Mouse (Mus musculus) hindbrain, postnatal 0 days (tissue): ENCODE results near the gene Slc25a19. TPM values are rescaled to one million over a fixed set of nuclear protein-coding genes. Genes with fewer than 3 reads are reported as not detected.

Experiments used
- ATAC-seq: fragments of 200-750 bp; cut with Nextera tagmentation; 2 replicates; pipeline ENCODE4 v1.8.0; 2017; ENCODE audit warnings: mild to moderate bottlenecking, moderate TSS enrichment, moderate library complexity
- DNase-seq: peaks from one replicate; pipeline ENCODE4 v3.0.0-alpha.2; 2015; ENCODE audit warnings: low spot score
- H3K27ac ChIP-seq: fragments of 300-500 bp; sonication (generic); 2 replicates; pipeline ENCODE4 v1.5.1; 2014; ENCODE audit warnings: mild to moderate bottlenecking
- H3K27me3 ChIP-seq: fragments of 300-500 bp; sonication (generic); 2 replicates; pipeline ENCODE4 v1.6.1; 2014; ENCODE audit warnings: low read length, mixed read lengths; ENCODE audit not compliant: insufficient read depth
- H3K36me3 ChIP-seq: fragments of 300-500 bp; sonication (generic); 2 replicates; pipeline ENCODE4 v1.6.1; 2014; ENCODE audit warnings: low read length, mixed read lengths; ENCODE audit not compliant: insufficient read depth
- H3K4me1 ChIP-seq: fragments of 300-500 bp; sonication (generic); 2 replicates; pipeline ENCODE4 v1.6.1; 2014; ENCODE audit warnings: antibody characterized with exemption, low read length, mixed read lengths; ENCODE audit not compliant: insufficient read depth
- H3K4me2 ChIP-seq: fragments of 300-500 bp; sonication (generic); 2 replicates; pipeline ENCODE4 v1.6.1; 2014; ENCODE audit warnings: low read depth, mild to moderate bottlenecking, low read length, moderate library complexity, mixed read lengths
- H3K4me3 ChIP-seq: fragments of 300-500 bp; sonication (generic); 2 replicates; pipeline ENCODE4 v1.5.1; 2014; ENCODE audit warnings: low read length
- H3K9ac ChIP-seq: fragments of 300-500 bp; sonication (generic); replicated peaks from 2 replicates; pipeline ENCODE4 v1.6.1; 2014; ENCODE audit warnings: mild to moderate bottlenecking, low read length, moderate library complexity, mixed read lengths
- H3K9me3 ChIP-seq: fragments of 300-500 bp; sonication (generic); 2 replicates; pipeline ENCODE4 v1.6.1; 2016; ENCODE audit warnings: low read length, mixed read lengths
- CTCF ChIP-seq: IDR thresholded peaks from 2 replicates; pipeline ENCODE4 v1.5.1; 2016; ENCODE audit warnings: antibody characterized with exemption, control low read depth, low read depth
- WGBS: fragments of 180-500 bp; shearing (Covaris S2); extraction: QIAGEN DNeasy Blood & Tissue Kit; methylation state at CpG from one replicate; pipeline ENCODE4 v1.1.7; 2014; 5-methylcytosine and 5-hydroxymethylcytosine counted together
- polyA plus RNA-seq: library from polyadenylated mRNA; unstranded; fragments of >200 nt; fragmentation: Nextera tagmentation; extraction: Ambion mirVana; gene quantifications from 2 replicates; pipeline ENCODE4 v1.2.1, GENCODE M21; 2015
- total RNA-seq: library from RNA; depleted of rRNA; stranded (reverse); fragments of >200 nt; gene quantifications from 2 replicates; pipeline ENCODE4 v1.2.3, GENCODE M21; 2014

The Slc25a19 gene
- total and polyA plus RNA-seq, 2 experiments from 2014 or later: 29.5 to 41.8 TPM

DNA sequence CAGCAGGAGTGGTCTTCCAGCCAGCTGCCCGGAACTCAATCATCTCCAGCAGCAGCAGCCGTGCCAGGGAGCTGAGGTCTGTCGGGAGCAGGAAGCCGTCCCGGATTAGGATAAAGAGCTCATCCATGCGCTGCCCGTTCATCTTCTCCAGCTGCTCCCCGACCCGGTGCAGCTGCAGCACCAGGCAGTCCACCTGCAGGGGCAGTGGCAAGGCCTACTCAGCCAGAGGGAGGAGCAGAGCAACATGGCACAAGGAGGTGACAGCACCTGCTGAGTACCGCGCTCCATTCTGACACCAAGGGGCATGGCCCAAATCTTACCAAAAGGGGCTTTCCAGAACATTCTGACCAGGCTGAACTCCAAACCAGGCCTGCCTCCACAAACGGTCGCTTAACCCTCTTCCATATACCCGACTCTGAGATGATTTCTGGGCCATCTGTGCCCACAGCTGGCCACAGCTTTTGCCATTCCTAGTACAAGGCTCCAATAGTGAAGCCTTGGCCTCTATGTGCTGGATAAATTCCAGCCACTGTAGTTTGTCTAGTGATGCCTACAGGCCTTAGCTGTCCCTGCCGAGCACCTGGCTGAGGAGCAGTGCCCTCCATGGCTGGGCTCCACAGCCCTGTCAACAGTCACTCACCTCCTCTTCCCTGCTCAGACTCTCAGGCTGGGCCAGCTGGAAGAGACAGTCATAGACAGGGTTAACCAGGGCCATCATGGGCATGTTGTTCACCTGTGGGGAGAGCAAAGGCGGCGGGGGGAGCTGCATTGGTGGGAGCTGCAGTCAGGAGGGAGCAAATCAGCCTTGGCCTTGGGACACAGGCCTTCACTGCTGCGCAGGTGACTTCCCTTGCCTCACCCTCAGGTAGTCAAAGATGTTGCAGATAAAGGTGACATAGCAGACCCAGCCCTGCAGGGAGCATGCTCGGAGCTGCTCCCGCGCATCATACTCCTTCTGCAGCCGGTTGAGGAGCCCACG, 19.4 kb downstream of the Slc25a19 start:
- Histone ChIP-seq H3K4me1 (peaks cover 13% of the 10 kb centered on the region), H3K27me3 (no peaks in the 10 kb centered on the region), H3K9ac (no peak overlapping the region), H3K27ac (peak overlapping the region; percentile 51), H3K36me3 (peaks cover 34% of the 10 kb centered on the region), H3K4me3 (no peak overlapping the region), H3K4me2 (no peak overlapping the region), H3K9me3 (no peaks in the 10 kb centered on the region)
- TF ChIP-seq CTCF: no peak; the same call in none of the 2 replicates
- 56% methylated on average over 23 of the region's 23 CpGs for WGBS
- DNase-seq (peak; percentile 72), ATAC-seq (0 out of 2 replicates have a peak, but pooled peaks have one; percentile 11)

DNA sequence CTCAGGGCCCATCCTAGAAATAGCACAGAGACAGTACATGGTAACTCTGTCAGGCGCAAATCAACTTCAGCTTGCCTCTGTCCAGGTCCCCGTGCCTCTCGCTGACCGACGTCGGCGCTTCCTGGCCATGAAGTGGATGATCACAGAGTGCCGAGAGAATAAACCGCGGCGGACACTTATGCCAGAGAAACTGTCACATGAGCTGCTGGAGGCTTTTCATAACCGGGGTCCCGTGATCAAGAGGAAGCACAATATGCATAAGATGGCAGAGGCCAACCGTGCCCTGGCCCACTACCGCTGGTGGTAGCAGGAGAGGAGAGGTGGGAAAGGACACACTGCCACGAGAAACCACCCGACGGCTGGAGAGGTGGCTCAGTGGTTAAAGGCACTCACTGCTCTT, 21.4 kb downstream of the Slc25a19 start:
- Histone ChIP-seq H3K4me1 (peaks cover 19% of the 10 kb centered on the region), H3K9ac (no peak overlapping the region), H3K4me3 (no peak overlapping the region), H3K27me3 (no peaks in the 10 kb centered on the region), H3K4me2 (no peak overlapping the region), H3K27ac (no peak overlapping the region), H3K36me3 (peaks cover 34% of the 10 kb centered on the region), H3K9me3 (no peaks in the 10 kb centered on the region)
- no peak for TF ChIP-seq CTCF
- 91% methylated on average over 18 of the region's 18 CpGs for WGBS
- no peak for DNase-seq
- no peak for ATAC-seq

DNA sequence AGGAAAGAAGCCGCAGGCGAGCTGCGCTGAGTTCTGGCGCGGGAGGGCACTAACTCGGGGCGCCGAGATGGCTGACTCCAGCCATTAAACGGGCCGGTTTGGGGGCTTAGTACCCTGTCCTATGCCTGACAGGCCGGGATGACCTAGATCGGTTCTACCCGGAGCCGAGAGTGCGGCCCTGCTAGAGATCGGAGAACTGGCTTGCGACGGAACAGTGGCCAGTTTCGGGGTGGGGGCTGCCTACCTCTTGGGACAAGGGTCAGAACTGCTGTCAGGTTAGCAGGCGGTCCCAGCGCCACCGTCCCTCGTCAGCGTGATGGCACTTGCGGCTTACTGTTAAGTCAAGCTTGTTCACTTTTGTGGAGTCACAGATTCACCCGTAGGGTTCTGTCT, 23.8 kb downstream of the Slc25a19 start:
- TF ChIP-seq CTCF: no peak
- Histone ChIP-seq H3K4me2 (peak overlapping the region; percentile 96), H3K27ac (peak overlapping the region; percentile 95), H3K36me3 (peaks cover 34% of the 10 kb centered on the region), H3K4me1 (peaks cover 17% of the 10 kb centered on the region), H3K9me3 (no peaks in the 10 kb centered on the region), H3K27me3 (no peaks in the 10 kb centered on the region), H3K9ac (peak overlapping the region; percentile 91), H3K4me3 (peak overlapping the region; percentile 99)
- DNase-seq (no peak), ATAC-seq (peak; percentile 30; the same call in 1 of the 2 replicates)
- WGBS: 0% methylated on average over 26 of the region's 26 CpGs

DNA sequence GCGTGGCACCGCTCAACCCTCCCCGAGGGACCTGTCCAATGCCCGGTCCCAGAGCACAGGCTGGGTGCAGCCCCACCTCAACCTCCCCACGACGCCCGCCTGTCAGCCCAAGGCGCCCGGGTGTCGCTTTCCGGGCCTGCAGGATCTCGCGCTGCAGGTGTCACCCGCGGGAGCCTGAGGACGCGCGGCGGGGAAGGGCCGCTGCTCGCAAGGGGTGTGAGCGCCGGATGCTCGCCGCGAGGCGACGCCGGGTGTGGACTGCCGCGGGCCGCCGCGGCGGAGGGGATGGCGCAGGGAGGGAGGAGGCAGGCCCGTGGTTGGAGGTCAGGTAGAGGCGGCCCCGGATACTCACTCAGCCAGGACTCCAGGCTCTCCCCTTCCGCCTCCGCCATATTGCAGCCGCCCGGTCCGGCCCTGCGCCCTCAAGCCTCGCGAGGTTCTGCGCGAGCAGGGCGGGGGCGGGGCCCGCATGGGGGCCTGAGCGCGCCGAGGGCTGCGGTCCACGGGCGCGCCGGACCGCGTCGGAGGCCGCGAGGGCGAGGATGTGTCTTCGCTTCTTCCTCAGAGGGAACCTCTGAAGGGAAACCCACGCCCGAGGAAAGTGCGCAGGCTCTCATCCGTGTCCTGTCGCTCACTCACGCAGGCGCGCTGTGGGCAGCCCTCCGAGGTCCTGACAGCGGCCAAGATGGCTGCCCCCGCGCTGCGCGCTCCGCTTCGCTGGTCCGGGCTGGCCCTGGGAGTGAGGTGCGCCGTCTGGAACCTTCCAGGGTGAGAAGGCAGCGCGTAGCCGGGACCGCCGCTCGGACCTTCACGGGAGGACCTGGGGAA, 24.4 kb downstream of the Slc25a19 start, which contains the start of the genes Mrps7 and Gga3:
TSS of gene Mrps7 (plus strand) at position 450 of the 828 bp plus-strand sequence.
TSS of gene Gga3 (minus strand) at position 576 of the 828 bp plus-strand sequence.
- no peak for TF ChIP-seq CTCF
- WGBS: under 1% methylated on average over 70 of the region's 93 CpGs
- H3K9ac ChIP-seq: peak within 1 kb of the TSS; percentile 91
- H3K4me3 ChIP-seq: peak within 1 kb of the TSS; percentile 99
- no peaks in the 10 kb centered on the region for H3K27me3 ChIP-seq
- ATAC-seq (peak; percentile 96), DNase-seq (peak; percentile 95)
- H3K9me3 ChIP-seq: no peaks in the 10 kb centered on the region
- peaks cover 29% of the 10 kb centered on the region; the same call in 1 of the 2 replicates for H3K36me3 ChIP-seq
- H3K4me1 ChIP-seq: peaks cover 17% of the 10 kb centered on the region
- H3K27ac ChIP-seq: peak within 1 kb of the TSS; percentile 95
- peak within 1 kb of the TSS; percentile 96 for H3K4me2 ChIP-seq

DNA sequence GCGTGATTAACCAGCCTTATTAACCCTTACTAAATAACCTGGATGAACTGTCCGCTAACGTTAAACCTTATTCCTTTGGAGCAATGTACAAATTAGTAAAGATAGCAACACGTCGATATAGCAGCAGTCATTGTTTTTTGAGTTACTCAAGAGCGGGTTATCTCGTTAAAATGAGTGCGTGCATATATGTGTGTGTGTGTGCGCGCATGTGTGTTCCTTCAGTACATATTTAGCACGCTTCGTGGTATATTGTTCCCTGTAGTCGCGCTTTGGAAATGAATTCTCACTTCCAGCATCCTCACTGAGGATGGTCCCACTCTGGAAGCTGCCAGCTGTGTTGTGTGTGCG, 25.0 kb downstream of the Slc25a19 start:
- no peak for ATAC-seq
- no peak for DNase-seq
- H3K9ac ChIP-seq: peak overlapping the region; percentile 91
- no peaks in the 10 kb centered on the region for H3K27me3 ChIP-seq
- H3K4me2 ChIP-seq: peak overlapping the region; percentile 96
- peak overlapping the region; percentile 95 for H3K27ac ChIP-seq
- TF ChIP-seq CTCF: no peak
- H3K9me3 ChIP-seq: no peaks in the 10 kb centered on the region
- H3K36me3 ChIP-seq: peaks cover 25% of the 10 kb centered on the region; the same call in 1 of the 2 replicates
- H3K4me1 ChIP-seq: peaks cover 17% of the 10 kb centered on the region
- peak overlapping the region; percentile 99 for H3K4me3 ChIP-seq
- 8% methylated on average over 15 of the region's 15 CpGs for WGBS

DNA sequence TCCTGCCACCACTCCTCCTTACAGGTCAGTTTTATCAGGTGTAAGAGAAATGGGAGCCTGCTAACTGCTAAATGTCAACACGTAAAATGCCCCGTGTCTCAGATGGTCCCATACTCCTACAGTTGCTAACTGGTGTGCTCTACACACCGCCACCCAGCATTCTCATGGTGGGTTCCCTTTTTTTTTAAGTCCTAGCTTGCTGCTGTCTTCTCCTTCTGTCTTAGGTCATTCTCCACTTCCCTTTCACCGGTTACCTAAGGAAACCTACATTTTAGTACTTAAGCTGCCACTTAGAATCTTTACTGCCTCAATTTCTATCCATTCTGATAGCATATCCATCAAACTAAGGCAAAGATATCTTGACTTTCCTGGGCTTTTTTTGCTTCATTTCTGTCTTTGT, 26.9 kb downstream of the Slc25a19 start:
- no peak overlapping the region for H3K4me3 ChIP-seq
- no peak overlapping the region for H3K9ac ChIP-seq
- no peak overlapping the region for H3K4me2 ChIP-seq
- no peak for DNase-seq
- no peak for TF ChIP-seq CTCF
- H3K4me1 ChIP-seq: peaks cover 17% of the 10 kb centered on the region
- no peaks in the 10 kb centered on the region for H3K9me3 ChIP-seq
- H3K36me3 ChIP-seq: peaks cover 15% of the 10 kb centered on the region; the same call in 1 of the 2 replicates
- no peaks in the 10 kb centered on the region for H3K27me3 ChIP-seq
- ATAC-seq: no peak
- no peak overlapping the region for H3K27ac ChIP-seq
- WGBS: 92% methylated on average over 4 of the region's 4 CpGs
